Mouse (Mus musculus) liver, embryonic 11.5 days (tissue): ENCODE measurements at regions not wholly inside any gene's neighbourhood (a gene's known extent, or its start where the extent isn't known, plus 50 kb on each side); places are given as distances from the start of the nearest gene placed in this dataset.

Experiments
- ATAC-seq: fragments of 200-750 bp; cut with Nextera tagmentation; replicated peaks from 2 replicates; pipeline ENCODE4 v1.8.0; 2017; ENCODE audit warnings: moderate number of reproducible peaks, mild to moderate bottlenecking, moderate TSS enrichment, moderate library complexity; ENCODE audit not compliant: low FRiP score
- DNase-seq: peaks from one replicate; pipeline ENCODE4 v3.0.0-alpha.2; 2017; ENCODE audit warnings: low spot score
- H3K27ac ChIP-seq: fragments of 300-500 bp; sonication (generic); 2 replicates; pipeline ENCODE4 v1.5.1; 2014; ENCODE audit warnings: mild to moderate bottlenecking, low read depth, low read length, control low read depth
- H3K27me3 ChIP-seq: fragments of 300-500 bp; sonication (generic); replicated peaks from 2 replicates; pipeline ENCODE4 v1.6.1; 2014; ENCODE audit warnings: low read length, mixed read lengths; ENCODE audit not compliant: control insufficient read depth, insufficient read depth
- H3K36me3 ChIP-seq: fragments of 300-500 bp; sonication (generic); 2 replicates; pipeline ENCODE4 v1.6.1; 2014; ENCODE audit warnings: mild to moderate bottlenecking, low read length, moderate library complexity, mixed read lengths; ENCODE audit not compliant: control insufficient read depth, insufficient read depth
- H3K4me1 ChIP-seq: fragments of 300-500 bp; sonication (generic); replicated peaks from 2 replicates; pipeline ENCODE4 v1.6.1; 2014; ENCODE audit warnings: low read length, mixed read lengths; ENCODE audit not compliant: control insufficient read depth, insufficient read depth
- H3K4me2 ChIP-seq: fragments of 300-500 bp; sonication (generic); 2 replicates; pipeline ENCODE4 v1.6.1; 2014; ENCODE audit warnings: mild to moderate bottlenecking, control low read depth, moderate library complexity
- H3K4me3 ChIP-seq: fragments of 300-500 bp; sonication (generic); 2 replicates; pipeline ENCODE4 v1.5.1; 2014; ENCODE audit warnings: low read depth, low read length, control low read depth
- H3K9ac ChIP-seq: fragments of 300-500 bp; sonication (generic); 2 replicates; pipeline ENCODE4 v1.6.1; 2014; ENCODE audit warnings: low read depth, low read length, control low read depth
- H3K9me3 ChIP-seq: fragments of 300-500 bp; sonication (generic); 2 replicates; pipeline ENCODE4 v1.6.1; 2016; ENCODE audit warnings: low read length, inconsistent platforms, mixed read lengths; ENCODE audit not compliant: control insufficient read depth
- WGBS: fragments of 180-500 bp; shearing (Covaris S2); extraction: QIAGEN DNeasy Blood & Tissue Kit; methylation state at CpG from one replicate; pipeline ENCODE4 v1.1.7; 2014; 5-methylcytosine and 5-hydroxymethylcytosine counted together

GRCm38 (mm10) chr10:17418227-17418685 is 304.8 kb upstream of the Cited2 start:
- DNase-seq (no peak), ATAC-seq (no peak)
- WGBS: 68% methylated on average over 7 of the region's 7 CpGs
- no peaks in the 10 kb centered on the region for H3K27me3 ChIP-seq
- H3K27ac ChIP-seq: no peak overlapping the region
- H3K4me1 ChIP-seq: no peaks in the 10 kb centered on the region
- H3K9ac ChIP-seq: no peak overlapping the region
- H3K9me3 ChIP-seq: no peaks in the 10 kb centered on the region
- H3K4me3 ChIP-seq: no peak overlapping the region
- no peaks in the 10 kb centered on the region for H3K36me3 ChIP-seq
- no peak overlapping the region for H3K4me2 ChIP-seq

- no peaks in the 10 kb centered on the region for H3K9me3 ChIP-seq
- no peaks in the 10 kb centered on the region for H3K4me1 ChIP-seq
- no peak overlapping the region for H3K9ac ChIP-seq
- no peaks in the 10 kb centered on the region for H3K36me3 ChIP-seq
- H3K27ac ChIP-seq: no peak overlapping the region
- H3K4me2 ChIP-seq: no peak overlapping the region
- no peaks in the 10 kb centered on the region for H3K27me3 ChIP-seq
- ATAC-seq (no peak), DNase-seq (no peak)
- no peak overlapping the region for H3K4me3 ChIP-seq
- WGBS: 57% methylated on average over 4 of the region's 4 CpGs
Measured at GRCm38 (mm10) chr10:17423584-17424278, 299.3 kb upstream of the Cited2 start.

GRCm38 (mm10) chr10:17426197-17426596 is 296.8 kb upstream of the Cited2 start:
- WGBS: 91% methylated on average over 3 of the region's 3 CpGs
- ATAC-seq (no peak), DNase-seq (no peak)
- Histone ChIP-seq H3K9ac (no peak overlapping the region), H3K9me3 (no peaks in the 10 kb centered on the region), H3K4me2 (no peak overlapping the region), H3K4me3 (no peak overlapping the region), H3K27ac (no peak overlapping the region), H3K4me1 (no peaks in the 10 kb centered on the region), H3K36me3 (no peaks in the 10 kb centered on the region), H3K27me3 (no peaks in the 10 kb centered on the region)

GRCm38 (mm10) chr10:17427316-17427715 is 295.7 kb upstream of the Cited2 start:
- H3K4me3 ChIP-seq: no peak overlapping the region
- no peak overlapping the region for H3K27ac ChIP-seq
- no peak overlapping the region for H3K4me2 ChIP-seq
- no peaks in the 10 kb centered on the region for H3K4me1 ChIP-seq
- DNase-seq: no peak
- 0 out of 2 replicates have a peak, but pooled peaks have one; percentile 12 for ATAC-seq
- no peak overlapping the region for H3K9ac ChIP-seq
- no peaks in the 10 kb centered on the region for H3K36me3 ChIP-seq
- no peaks in the 10 kb centered on the region for H3K27me3 ChIP-seq
- H3K9me3 ChIP-seq: no peaks in the 10 kb centered on the region

- no peaks in the 10 kb centered on the region for H3K9me3 ChIP-seq
- no peak overlapping the region for H3K4me3 ChIP-seq
- no peak overlapping the region for H3K9ac ChIP-seq
- DNase-seq (no peak), ATAC-seq (no peak)
- 81% methylated on average over 3 of the region's 3 CpGs for WGBS
- no peak overlapping the region for H3K27ac ChIP-seq
- no peaks in the 10 kb centered on the region for H3K36me3 ChIP-seq
- no peaks in the 10 kb centered on the region for H3K4me1 ChIP-seq
- no peak overlapping the region for H3K4me2 ChIP-seq
- no peaks in the 10 kb centered on the region for H3K27me3 ChIP-seq
Measured at GRCm38 (mm10) chr10:17428315-17428714, 294.7 kb upstream of the Cited2 start.

- Histone ChIP-seq H3K4me2 (no peak overlapping the region), H3K9ac (no peak overlapping the region), H3K4me1 (no peaks in the 10 kb centered on the region), H3K4me3 (no peak overlapping the region), H3K27me3 (no peaks in the 10 kb centered on the region), H3K9me3 (no peaks in the 10 kb centered on the region), H3K36me3 (no peaks in the 10 kb centered on the region), H3K27ac (no peak overlapping the region)
- 73% methylated on average over 8 of the region's 8 CpGs for WGBS
- ATAC-seq (no peak), DNase-seq (no peak)
Measured at GRCm38 (mm10) chr10:17431068-17431467, 291.9 kb upstream of the Cited2 start.

- no peak overlapping the region for H3K9ac ChIP-seq
- WGBS: 80% methylated on average over 4 of the region's 4 CpGs
- no peaks in the 10 kb centered on the region for H3K4me1 ChIP-seq
- ATAC-seq (no peak), DNase-seq (no peak)
- no peak overlapping the region for H3K27ac ChIP-seq
- no peaks in the 10 kb centered on the region for H3K9me3 ChIP-seq
- no peak overlapping the region for H3K4me2 ChIP-seq
- H3K27me3 ChIP-seq: no peaks in the 10 kb centered on the region
- H3K36me3 ChIP-seq: no peaks in the 10 kb centered on the region
- H3K4me3 ChIP-seq: no peak overlapping the region
Measured at GRCm38 (mm10) chr10:17434098-17434497, 288.9 kb upstream of the Cited2 start.

- no peaks in the 10 kb centered on the region for H3K9me3 ChIP-seq
- H3K4me1 ChIP-seq: no peaks in the 10 kb centered on the region
- no peak overlapping the region for H3K4me3 ChIP-seq
- no peak overlapping the region for H3K27ac ChIP-seq
- WGBS: 85% methylated on average over 4 of the region's 4 CpGs
- H3K9ac ChIP-seq: no peak overlapping the region
- no peak overlapping the region for H3K4me2 ChIP-seq
- ATAC-seq (no peak), DNase-seq (no peak)
- no peaks in the 10 kb centered on the region for H3K36me3 ChIP-seq
- H3K27me3 ChIP-seq: no peaks in the 10 kb centered on the region
Measured at GRCm38 (mm10) chr10:17450240-17450639, 272.8 kb upstream of the Cited2 start.

GRCm38 (mm10) chr10:17470880-17471279 is 252.1 kb upstream of the Cited2 start:
- WGBS: 81% methylated on average over 4 of the region's 4 CpGs

More at GRCm38 (mm10) chr10:17470880-17471279, 252.1 kb upstream of the Cited2 start:
- ATAC-seq: no peak
- H3K4me3 ChIP-seq: no peak overlapping the region
- no peaks in the 10 kb centered on the region for H3K9me3 ChIP-seq
- H3K9ac ChIP-seq: no peak overlapping the region
- H3K27me3 ChIP-seq: no peaks in the 10 kb centered on the region
- no peak overlapping the region for H3K27ac ChIP-seq
- no peak overlapping the region for H3K4me2 ChIP-seq
- H3K36me3 ChIP-seq: no peaks in the 10 kb centered on the region
- DNase-seq: no peak
- H3K4me1 ChIP-seq: no peaks in the 10 kb centered on the region
